In genomic region chr8:12827124-12827523, GRCm38 (mm10) we compare ENCODE assay signal across 13 mouse cellular contexts.
"Had no signal": no experiment of that assay in that cellular context is flagged by ENCODE, and none has a peak within 500 bp of the region (broad histone marks: within the 10 kb centered on the region; RNA-seq: fewer than 3 reads in every experiment).

No protein-coding gene starts in this region.

- DNase-seq: lung, adult 18-20 months; lung, embryonic 14.5 days; lung, postnatal 14 days; lung, postnatal 36 days; right cerebral cortex, postnatal 14 days; spleen, adult 18-20 months; thymus, adult 18-20 months; thymus, postnatal 14 days; thymus, postnatal 36 days had no signal

- H3K4me3 ChIP-seq: midbrain, embryonic 13.5 days; midbrain, embryonic 15.5 days; neural tube, embryonic 12.5 days had no signal

- H3K27ac ChIP-seq: macrophage; midbrain, embryonic 13.5 days; midbrain, embryonic 15.5 days; neural tube, embryonic 12.5 days had no signal
